Mouse (Mus musculus) thymus, postnatal 14 days (tissue): ENCODE data around the gene Gm8947.
"Not testable (repeated sequence)": the region's sequence is repeated elsewhere in the genome, so short reads cannot be mapped to it uniquely, and the experiment has no call there.

Experiments used
- DNase-seq: peaks from one replicate; pipeline ENCODE4 v3.0.0; 2021

Gm8947 gene

GRCm38 (mm10) chr1:151182266-151182665, 9.9 kb upstream of the Gm8947 start, which contains the start of gene Gm47985:
Gene Gm47985 (plus strand): TSS chr1:151182537.
- not testable (repeated sequence) for DNase-seq

- not testable (repeated sequence) for DNase-seq
These were observed 6.0 kb upstream of the Gm8947 start for GRCm38 (mm10) chr1:151186186-151186585.

GRCm38 (mm10) chr1:151186879-151187424, 5.2 kb upstream of the Gm8947 start:
- DNase-seq = not testable (repeated sequence)

- DNase-seq = no peak
These were observed 3.7 kb upstream of the Gm8947 start for GRCm38 (mm10) chr1:151188469-151188868.

GRCm38 (mm10) chr1:151192739-151193138, 563 bp downstream of the Gm8947 start:
- DNase-seq = not testable (repeated sequence)

GRCm38 (mm10) chr1:151195986-151196385, 3.8 kb downstream of the Gm8947 start:
- DNase-seq = not testable (repeated sequence)

- DNase-seq = not testable (repeated sequence)
These were observed 4.5 kb downstream of the Gm8947 start for GRCm38 (mm10) chr1:151196690-151197089.

GRCm38 (mm10) chr1:151198120-151198519, 5.9 kb downstream of the Gm8947 start, which contains the start of gene Gm47995:
Gene Gm47995 (plus strand): TSS chr1:151198448.
- not testable (repeated sequence) for DNase-seq

- DNase-seq = not testable (repeated sequence)
These were observed 8.4 kb downstream of the Gm8947 start for GRCm38 (mm10) chr1:151200620-151201019.

- DNase-seq = not testable (repeated sequence)
These were observed 10.6 kb downstream of the Gm8947 start for GRCm38 (mm10) chr1:151202771-151203170.

- not testable (repeated sequence) for DNase-seq
These were observed 11.6 kb downstream of the Gm8947 start, which contains the start of gene 3110040M04Rik for GRCm38 (mm10) chr1:151203818-151204217. Gene 3110040M04Rik (plus strand): TSS chr1:151204121.

- not testable (repeated sequence) for DNase-seq
These were observed 16.3 kb downstream of the Gm8947 start for GRCm38 (mm10) chr1:151208493-151208892.

GRCm38 (mm10) chr1:151208944-151209343, 16.8 kb downstream of the Gm8947 start:
- not testable (repeated sequence) for DNase-seq

- DNase-seq = peak; percentile 28
These were observed 17.7 kb downstream of the Gm8947 start, which contains the start of gene Gm47996 for GRCm38 (mm10) chr1:151209824-151210355. Gene Gm47996 (plus strand): TSS chr1:151210131.

GRCm38 (mm10) chr1:151211666-151212065, 19.5 kb downstream of the Gm8947 start:
- DNase-seq = not testable (repeated sequence)

- DNase-seq = no peak
These were observed 22.7 kb downstream of the Gm8947 start for GRCm38 (mm10) chr1:151214862-151215261.

GRCm38 (mm10) chr1:151215985-151216384, 23.8 kb downstream of the Gm8947 start:
- no peak for DNase-seq

GRCm38 (mm10) chr1:151216417-151216816, 24.2 kb downstream of the Gm8947 start:
- no peak for DNase-seq

GRCm38 (mm10) chr1:151219045-151219444, 26.9 kb downstream of the Gm8947 start:
- no peak for DNase-seq

GRCm38 (mm10) chr1:151220098-151220497, 27.9 kb downstream of the Gm8947 start:
- DNase-seq = no peak

- no peak for DNase-seq
These were observed 30.5 kb downstream of the Gm8947 start for GRCm38 (mm10) chr1:151222561-151223267.

GRCm38 (mm10) chr1:151223377-151223776, 31.2 kb downstream of the Gm8947 start:
- DNase-seq = no peak

GRCm38 (mm10) chr1:151224536-151224935, 32.4 kb downstream of the Gm8947 start:
- DNase-seq = no peak

- no peak for DNase-seq
These were observed 35.3 kb downstream of the Gm8947 start for GRCm38 (mm10) chr1:151227506-151227905.
